Mouse (Mus musculus) limb, embryonic 11.5 days (tissue): ENCODE results near the gene Dennd1b. TPM values are rescaled to one million over a fixed set of nuclear protein-coding genes. Genes with fewer than 3 reads are reported as not detected.

Source experiments
- ATAC-seq: fragments of 200-750 bp; cut with Nextera tagmentation; 2 replicates; pipeline ENCODE4 v1.8.0; 2017; ENCODE audit warnings: low read depth; ENCODE audit not compliant: insufficient number of reproducible peaks, low FRiP score, low TSS enrichment
- DNase-seq: peaks from one replicate; pipeline ENCODE4 v3.0.0-alpha.2; 2015; ENCODE audit warnings: low spot score
- H3K27ac ChIP-seq: fragments of 300-500 bp; sonication (generic); replicated peaks from 2 replicates; pipeline ENCODE4 v1.5.1; 2014; ENCODE audit warnings: low read depth, mild to moderate bottlenecking, low read length
- H3K27me3 ChIP-seq: fragments of 300-500 bp; sonication (generic); 2 replicates; pipeline ENCODE4 v1.6.1; 2014; ENCODE audit warnings: mild to moderate bottlenecking, low read length, mixed read lengths; ENCODE audit not compliant: control insufficient read depth, insufficient read depth
- H3K36me3 ChIP-seq: fragments of 300-500 bp; sonication (generic); 2 replicates; pipeline ENCODE4 v1.6.1; 2014; ENCODE audit warnings: mild to moderate bottlenecking, low read length, moderate library complexity, mixed read lengths; ENCODE audit not compliant: control insufficient read depth, insufficient read depth
- H3K4me1 ChIP-seq: fragments of 300-500 bp; sonication (generic); 2 replicates; pipeline ENCODE4 v1.6.1; 2014; ENCODE audit warnings: low read length, mixed read lengths; ENCODE audit not compliant: control insufficient read depth, insufficient read depth
- H3K4me2 ChIP-seq: fragments of 300-500 bp; sonication (generic); 2 replicates; pipeline ENCODE4 v1.6.1; 2014; ENCODE audit warnings: low read depth, mild to moderate bottlenecking, moderate library complexity; ENCODE audit not compliant: severe bottlenecking
- H3K4me3 ChIP-seq: fragments of 300-500 bp; sonication (generic); 2 replicates; pipeline ENCODE4 v1.5.1; 2014; ENCODE audit warnings: low read depth, low read length
- H3K9ac ChIP-seq: fragments of 300-500 bp; sonication (generic); 2 replicates; pipeline ENCODE4 v1.6.1; 2014; ENCODE audit warnings: mild to moderate bottlenecking, low read length
- H3K9me3 ChIP-seq: fragments of 300-500 bp; sonication (generic); 2 replicates; pipeline ENCODE4 v1.6.1; 2016; ENCODE audit warnings: low read length; ENCODE audit not compliant: control insufficient read depth
- WGBS: fragments of 180-500 bp; shearing (Covaris S2); extraction: QIAGEN DNeasy Blood & Tissue Kit; methylation state at CpG from one replicate; pipeline ENCODE4 v1.1.7; 2014; 5-methylcytosine and 5-hydroxymethylcytosine counted together
- polyA plus RNA-seq: library from polyadenylated mRNA; unstranded; fragments of >200 nt; fragmentation: Nextera tagmentation; extraction: Ambion mirVana; gene quantifications from 2 replicates; pipeline ENCODE4 v1.2.1, GENCODE M21; 2014

Gene Dennd1b
- polyA plus RNA-seq, 1 experiment from 2014 or later, result 11.6 TPM

- Histone ChIP-seq H3K4me2 (no peak overlapping the region), H3K4me3 (no peak overlapping the region), H3K27ac (no peak overlapping the region), H3K4me1 (no peaks in the 10 kb centered on the region), H3K9ac (no peak overlapping the region), H3K9me3 (no peaks in the 10 kb centered on the region), H3K27me3 (no peaks in the 10 kb centered on the region), H3K36me3 (no peaks in the 10 kb centered on the region)
- no peak for DNase-seq
- no peak for ATAC-seq
- 93% methylated on average over 1 of the region's 2 CpGs for WGBS
These were observed 182.3 kb downstream of the Dennd1b start for GRCm38 (mm10) chr1:139145516-139145915.

- H3K27me3 ChIP-seq, result no peaks in the 10 kb centered on the region
- 89% methylated on average over 3 of the region's 3 CpGs for WGBS
- H3K4me1 ChIP-seq, result no peaks in the 10 kb centered on the region
- ATAC-seq, result no peak
- no peak overlapping the region for H3K4me2 ChIP-seq
- no peak overlapping the region for H3K9ac ChIP-seq
- no peak overlapping the region for H3K4me3 ChIP-seq
- no peaks in the 10 kb centered on the region for H3K36me3 ChIP-seq
- no peaks in the 10 kb centered on the region for H3K9me3 ChIP-seq
- DNase-seq, result no peak
- no peak overlapping the region for H3K27ac ChIP-seq
These were observed 183.1 kb downstream of the Dennd1b start for GRCm38 (mm10) chr1:139146306-139146705.

- Histone ChIP-seq H3K27me3 (no peaks in the 10 kb centered on the region), H3K36me3 (no peaks in the 10 kb centered on the region), H3K27ac (no peak overlapping the region), H3K9me3 (no peaks in the 10 kb centered on the region), H3K4me2 (no peak overlapping the region), H3K4me3 (no peak overlapping the region), H3K4me1 (no peaks in the 10 kb centered on the region), H3K9ac (no peak overlapping the region)
- DNase-seq, result no peak
- WGBS, result 81% methylated on average over 2 of the region's 2 CpGs
- ATAC-seq, result no peak
These were observed 189.8 kb downstream of the Dennd1b start for GRCm38 (mm10) chr1:139153006-139153405.

GRCm38 (mm10) chr1:139153493-139153892, 190.3 kb downstream of the Dennd1b start:
- H3K27me3 ChIP-seq, result no peaks in the 10 kb centered on the region
- 54% methylated on average over 6 of the region's 6 CpGs for WGBS
- H3K27ac ChIP-seq, result no peak overlapping the region
- no peaks in the 10 kb centered on the region for H3K4me1 ChIP-seq
- no peaks in the 10 kb centered on the region for H3K9me3 ChIP-seq
- no peak overlapping the region for H3K4me3 ChIP-seq
- ATAC-seq, result no peak
- DNase-seq, result no peak
- no peak overlapping the region for H3K9ac ChIP-seq
- no peaks in the 10 kb centered on the region for H3K36me3 ChIP-seq
- no peak overlapping the region for H3K4me2 ChIP-seq

GRCm38 (mm10) chr1:139156397-139156796, 193.2 kb downstream of the Dennd1b start:
- Histone ChIP-seq H3K27ac (no peak overlapping the region), H3K4me2 (no peak overlapping the region), H3K9ac (no peak overlapping the region), H3K27me3 (no peaks in the 10 kb centered on the region), H3K4me1 (no peaks in the 10 kb centered on the region), H3K9me3 (no peaks in the 10 kb centered on the region), H3K4me3 (no peak overlapping the region), H3K36me3 (no peaks in the 10 kb centered on the region)
- 27% methylated on average over 3 of the region's 3 CpGs for WGBS
- DNase-seq, result no peak
- no peak for ATAC-seq

GRCm38 (mm10) chr1:139161619-139162018, 198.4 kb downstream of the Dennd1b start:
- Histone ChIP-seq H3K4me1 (no peaks in the 10 kb centered on the region), H3K36me3 (no peaks in the 10 kb centered on the region), H3K9me3 (no peaks in the 10 kb centered on the region), H3K4me3 (no peak overlapping the region), H3K27me3 (no peaks in the 10 kb centered on the region), H3K9ac (no peak overlapping the region), H3K4me2 (no peak overlapping the region), H3K27ac (no peak overlapping the region)
- ATAC-seq (no peak), DNase-seq (no peak)
- WGBS, result 71% methylated on average over 3 of the region's 3 CpGs

- no peak overlapping the region for H3K27ac ChIP-seq
- no peaks in the 10 kb centered on the region for H3K4me1 ChIP-seq
- DNase-seq (peak; percentile 53), ATAC-seq (no peak)
- H3K4me2 ChIP-seq, result no peak overlapping the region
- no peaks in the 10 kb centered on the region for H3K36me3 ChIP-seq
- no peak overlapping the region for H3K4me3 ChIP-seq
- 27% methylated on average over 5 of the region's 5 CpGs for WGBS
- H3K27me3 ChIP-seq, result no peaks in the 10 kb centered on the region
- no peaks in the 10 kb centered on the region for H3K9me3 ChIP-seq
- H3K9ac ChIP-seq, result no peak overlapping the region
These were observed 199.6 kb downstream of the Dennd1b start for GRCm38 (mm10) chr1:139162814-139163213.

- no peaks in the 10 kb centered on the region for H3K4me1 ChIP-seq
- H3K9ac ChIP-seq, result no peak overlapping the region
- no peak for ATAC-seq
- no peak overlapping the region for H3K27ac ChIP-seq
- H3K9me3 ChIP-seq, result no peaks in the 10 kb centered on the region
- H3K4me3 ChIP-seq, result no peak overlapping the region
- H3K27me3 ChIP-seq, result no peaks in the 10 kb centered on the region
- no peak overlapping the region for H3K4me2 ChIP-seq
- WGBS, result 83% methylated on average over 3 of the region's 3 CpGs
- no peaks in the 10 kb centered on the region for H3K36me3 ChIP-seq
- no peak for DNase-seq
These were observed 211.0 kb downstream of the Dennd1b start for GRCm38 (mm10) chr1:139174058-139174832.

GRCm38 (mm10) chr1:139179707-139180106, 216.5 kb downstream of the Dennd1b start:
- Histone ChIP-seq H3K36me3 (no peaks in the 10 kb centered on the region), H3K4me1 (no peaks in the 10 kb centered on the region), H3K4me3 (no peak overlapping the region), H3K9me3 (no peaks in the 10 kb centered on the region), H3K27ac (no peak overlapping the region), H3K27me3 (no peaks in the 10 kb centered on the region), H3K9ac (no peak overlapping the region), H3K4me2 (no peak overlapping the region)
- WGBS, result 89% methylated on average over 1 of the region's 1 CpGs
- DNase-seq (no peak), ATAC-seq (no peak)
